Mouse (Mus musculus) subcutaneous adipose tissue, adult 2 months (tissue): Measurements from ENCODE around the gene Pabpc4l. TPM values are rescaled to one million over a fixed set of nuclear protein-coding genes. Genes with fewer than 3 reads are reported as not detected.

Experiments
- polyA plus RNA-seq: library from polyadenylated mRNA; depleted of rRNA; stranded (reverse); fragments of >200 nt; gene quantifications from 2 replicates; pipeline ENCODE4 v1.2.3, GENCODE M21; 2012; ENCODE audit warnings: low replicate concordance; rRNA removed

The Pabpc4l gene
- polyA plus RNA-seq = 0.14 and 2.0 TPM in 2 replicates

GRCm38 (mm10) chr3:46447481-46448265, at the start of gene Pabpc4l:
Pabpc4l (minus strand) TSS chr3:46448219.

